Mouse (Mus musculus): ENCODE measurements around the gene Mpped2.

GRCm38 (mm10) chr2:106683832-106684231 lies 9.2 kb upstream of the Mpped2 start:
- TF ChIP-seq GATA1 (IDR thresholded peaks at IDR 0.05; ENCODE audit: low read depth, low read length) (no peak), E2F4 (IDR thresholded peaks at IDR 0.05; ENCODE audit: borderline replicate concordance, low read depth, low read length) (no peak), CHD2 (IDR thresholded peaks at IDR 0.05; ENCODE audit: low read length) (no peak), EP300 (IDR thresholded peaks at IDR 0.05; ENCODE audit: low read depth in 1 of 2, low read length in 2 of 2) (no peak), USF2 (IDR thresholded peaks at IDR 0.05; ENCODE audit: borderline replicate concordance in 1 of 2, insufficient read depth in 1 of 2, low read depth in 1 of 2, low read length in 2 of 2) (no peak), CTCF (IDR thresholded peaks at IDR 0.05 in 2 of 3, conservative IDR thresholded peaks at IDR 0.05 in 1 of 3; ENCODE audit: control insufficient read depth in 1 of 3, insufficient read depth in 1 of 3, low read depth in 2 of 3, low read length in 3 of 3, poor library complexity in 1 of 3, severe bottlenecking in 1 of 3) (no peak), KAT2A (conservative IDR thresholded peaks at IDR 0.05; ENCODE audit: low read depth, low read length) (no peak)
